Mouse (Mus musculus): Measurements from ENCODE around the gene Rmi2.

Gene Rmi2

DNA sequence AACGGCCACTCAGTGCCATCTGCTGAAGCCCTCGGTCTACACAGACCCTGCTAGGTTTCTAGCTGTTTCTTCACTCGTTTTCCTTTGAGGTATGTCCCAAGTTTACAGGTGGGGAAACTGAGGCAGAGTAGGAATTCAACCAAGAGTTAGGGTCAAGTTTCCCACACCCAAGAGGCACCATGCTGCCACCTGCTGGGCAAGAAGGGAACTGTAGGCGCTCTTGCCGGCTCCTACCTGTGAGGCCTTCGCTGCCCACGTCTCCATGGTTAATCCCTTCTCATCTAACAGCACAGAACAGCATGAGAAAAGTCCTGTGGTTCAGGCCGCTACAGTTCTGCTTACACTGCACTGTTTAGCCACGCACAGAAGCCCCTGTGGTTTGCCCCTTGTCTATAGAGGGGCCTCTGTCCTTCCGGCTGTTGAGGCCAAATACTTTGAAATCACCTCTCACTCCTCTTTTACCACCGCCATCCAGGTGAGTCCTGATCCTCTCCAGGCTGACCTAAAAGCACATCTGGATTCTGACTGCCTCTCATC, 33.1 kb downstream of the Rmi2 start:
- DNase-seq: peak; percentile 76

DNA sequence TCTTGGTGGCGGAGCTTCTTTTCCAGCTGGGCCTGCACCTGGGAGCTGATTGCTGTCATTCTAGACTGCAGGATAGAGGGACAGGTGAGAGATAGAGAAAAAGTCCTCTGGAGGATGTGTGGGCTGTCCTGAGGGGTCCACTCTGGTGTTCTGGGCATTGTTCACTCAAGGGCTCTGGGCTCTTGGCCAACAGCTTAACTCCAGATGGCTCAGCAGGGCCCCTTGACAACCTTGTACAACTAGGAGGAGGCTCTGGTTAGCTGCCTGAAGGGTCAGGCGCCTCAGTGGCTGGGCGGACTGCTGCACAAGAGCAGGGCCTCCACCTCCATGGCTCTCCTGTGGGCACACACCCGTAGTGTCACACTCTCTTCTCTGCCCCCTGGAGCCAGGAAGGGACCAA, 36.1 kb downstream of the Rmi2 start:
- DNase-seq: no peak

DNA sequence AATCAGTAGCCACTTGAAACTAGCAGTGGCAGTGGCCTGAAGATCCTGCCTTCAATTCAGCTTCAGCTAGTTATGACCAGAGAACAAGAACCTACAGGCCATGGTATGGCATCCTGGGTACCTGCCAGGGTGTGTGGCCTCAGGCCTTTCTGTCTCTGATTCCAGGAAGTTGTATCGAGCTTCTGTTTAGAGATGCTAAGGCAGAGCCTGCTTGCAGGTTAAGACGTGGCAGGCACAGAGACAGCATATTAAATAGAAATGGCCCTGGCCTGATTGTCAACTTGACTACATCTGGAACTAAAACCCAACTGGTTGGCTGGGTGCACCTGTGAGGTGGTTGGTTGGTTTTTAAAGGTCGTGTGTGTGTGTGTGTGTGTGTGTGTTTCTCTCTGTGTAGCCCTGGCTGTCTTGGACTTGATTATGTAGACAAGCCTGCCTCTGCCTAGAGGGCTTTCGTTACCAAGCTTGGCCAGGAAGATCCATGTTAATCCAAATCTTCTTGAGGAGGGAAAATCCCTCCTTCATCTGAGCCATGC, 38.0 kb downstream of the Rmi2 start:
- DNase-seq: no peak

DNA sequence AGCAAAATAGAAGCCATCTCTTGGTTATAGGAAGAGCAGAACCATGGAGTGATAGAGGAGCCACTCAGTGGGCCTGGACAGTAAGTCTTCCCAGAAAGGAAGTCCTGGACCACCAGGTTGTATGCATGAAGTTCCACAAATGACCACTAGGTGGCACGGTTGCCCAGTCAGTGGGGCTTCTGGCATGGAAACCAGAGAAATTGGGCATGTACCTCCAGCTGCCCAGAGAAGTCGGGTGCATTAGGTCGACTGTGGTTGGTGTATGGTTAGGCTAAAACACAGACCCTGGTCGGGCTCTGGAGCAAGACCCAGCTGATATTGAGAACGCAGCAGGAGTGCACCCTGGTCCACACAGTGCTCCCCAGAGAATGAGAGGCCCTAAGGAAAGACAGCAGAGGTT, 38.8 kb downstream of the Rmi2 start:
- DNase-seq: peak; percentile 93

DNA sequence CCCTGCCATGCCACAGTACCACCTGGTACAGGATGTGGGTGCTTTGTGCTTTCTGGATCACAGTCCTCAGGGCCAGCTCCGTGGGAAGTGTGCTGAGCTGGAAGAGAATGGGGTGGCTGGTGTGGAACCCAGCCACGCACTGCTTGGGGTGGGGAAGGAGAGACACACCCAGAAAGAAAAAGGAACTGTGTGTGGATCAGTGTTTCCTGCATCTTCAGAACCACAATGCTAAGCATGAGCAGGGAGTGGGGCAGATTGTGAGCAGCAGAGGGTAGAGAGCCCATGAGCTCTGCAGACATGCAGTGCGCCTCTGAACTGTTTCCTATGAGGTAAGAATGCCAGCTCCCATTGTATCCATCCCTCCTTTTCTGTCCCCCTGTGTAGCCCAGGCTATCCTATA, 43.4 kb downstream of the Rmi2 start:
- DNase-seq: no peak

DNA sequence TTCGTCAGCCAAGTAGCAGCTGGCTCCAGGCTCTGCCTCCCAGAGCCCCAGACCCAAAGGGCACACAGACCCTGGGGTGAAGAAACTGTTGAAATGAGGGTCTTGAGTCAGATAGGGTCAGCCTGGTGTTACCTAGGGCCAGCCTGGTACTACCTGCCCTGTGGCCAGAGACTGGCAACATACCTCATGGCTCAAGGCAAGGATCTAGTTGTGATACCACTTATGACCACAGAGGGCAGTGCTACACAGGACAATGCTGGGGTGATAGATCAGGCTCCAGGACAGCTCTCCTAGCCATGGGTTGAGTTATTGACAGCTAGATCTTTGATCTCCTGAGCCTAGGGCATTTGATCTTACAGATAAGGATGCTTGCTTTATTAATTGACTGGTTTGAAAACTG, 44.6 kb downstream of the Rmi2 start:
- DNase-seq: peak; percentile 79

DNA sequence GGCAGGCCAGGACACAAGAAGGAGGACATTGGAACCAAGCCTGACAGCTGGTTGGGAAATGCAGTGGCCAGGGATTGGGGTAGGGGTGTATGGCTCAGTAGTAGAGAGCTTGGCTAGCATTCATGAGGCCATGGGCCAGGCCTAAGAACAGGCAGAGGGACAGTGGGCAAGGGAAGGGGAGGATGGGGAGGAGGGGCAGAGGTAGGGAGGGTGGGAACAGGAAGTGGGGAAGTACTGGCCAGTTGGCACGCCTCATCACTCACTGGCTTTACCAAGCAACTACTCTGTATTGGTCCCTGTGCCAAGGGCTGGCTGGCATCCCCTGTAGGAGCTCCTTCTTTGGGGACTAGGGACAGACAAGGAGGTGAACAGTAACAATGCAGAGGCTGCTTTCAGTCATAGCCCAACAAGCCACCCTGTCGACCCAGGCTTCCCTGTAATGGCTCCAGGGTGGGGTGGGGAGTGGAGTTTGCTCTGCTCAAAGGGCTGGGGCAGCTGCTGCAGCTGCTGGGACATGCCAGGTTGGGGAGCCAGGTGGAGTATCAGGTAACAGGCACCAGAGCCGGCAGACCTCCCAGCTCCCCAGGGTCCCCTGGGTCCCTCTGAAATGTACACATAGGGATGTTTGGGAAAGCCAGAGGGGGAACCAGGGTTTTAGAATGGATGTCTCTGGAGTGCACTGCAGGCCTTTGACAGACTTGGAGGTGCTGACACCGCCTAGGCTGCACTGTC, 46.5 kb downstream of the Rmi2 start:
- no peak for DNase-seq

DNA sequence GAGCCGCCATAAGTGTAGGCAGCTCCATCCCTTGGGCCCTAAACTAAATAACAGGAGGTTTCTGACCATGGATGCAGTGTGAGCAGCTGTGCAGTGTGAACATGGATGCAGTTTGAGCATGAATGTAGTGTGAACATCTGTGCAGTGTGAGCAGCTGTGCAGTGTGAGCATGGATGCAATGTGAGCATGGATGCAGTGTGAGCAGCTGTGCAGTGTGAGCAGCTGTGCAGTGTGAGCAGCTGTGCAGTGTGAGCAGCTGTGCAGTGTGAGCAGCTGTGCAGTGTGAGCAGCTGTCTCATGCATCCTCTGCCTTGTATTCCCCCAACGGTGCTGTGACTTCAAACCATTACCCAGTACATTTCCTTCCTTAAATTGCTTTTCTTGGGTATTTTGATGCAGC, 52.6 kb downstream of the Rmi2 start:
- DNase-seq: no peak

DNA sequence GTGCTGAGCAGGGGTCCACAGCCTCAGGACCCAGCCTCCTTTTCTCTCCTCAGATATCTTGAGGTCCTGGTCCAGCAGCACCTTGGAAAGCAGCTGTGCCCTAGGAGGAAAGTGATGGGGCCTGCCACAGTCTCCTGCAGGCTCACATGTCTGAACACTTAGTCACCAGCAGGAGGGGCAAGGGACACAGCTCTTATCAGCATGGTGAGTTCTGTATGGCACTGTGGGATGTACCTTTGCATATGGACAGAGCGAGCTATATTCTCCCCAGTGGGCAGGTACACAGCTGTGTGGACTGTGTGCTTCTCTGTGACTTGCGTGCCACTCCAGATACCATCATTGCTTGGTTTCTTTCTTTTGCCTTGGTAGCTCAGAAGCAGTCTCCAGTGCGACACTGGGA, 55.5 kb downstream of the Rmi2 start:
- no peak for DNase-seq

DNA sequence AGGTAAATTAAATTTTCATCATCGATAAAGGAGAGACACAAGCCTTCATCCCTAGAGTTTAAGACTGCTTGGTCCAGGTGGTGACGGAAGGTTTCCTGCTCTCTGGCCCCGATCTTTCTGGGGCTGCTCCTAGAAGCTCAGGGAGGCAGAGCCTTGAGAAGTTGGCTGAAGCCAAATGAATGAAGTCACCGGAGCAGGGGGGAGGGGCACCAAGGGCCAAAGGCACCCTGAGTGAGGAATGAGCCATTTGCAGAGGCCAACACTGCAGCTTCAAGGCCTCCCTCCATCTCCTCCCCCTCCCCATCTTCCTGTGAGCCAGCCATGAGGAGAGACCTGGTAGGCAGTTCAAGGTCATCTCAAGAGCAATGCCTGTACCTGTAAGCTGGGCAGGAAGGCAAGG, 58.3 kb downstream of the Rmi2 start:
- no peak for DNase-seq

DNA sequence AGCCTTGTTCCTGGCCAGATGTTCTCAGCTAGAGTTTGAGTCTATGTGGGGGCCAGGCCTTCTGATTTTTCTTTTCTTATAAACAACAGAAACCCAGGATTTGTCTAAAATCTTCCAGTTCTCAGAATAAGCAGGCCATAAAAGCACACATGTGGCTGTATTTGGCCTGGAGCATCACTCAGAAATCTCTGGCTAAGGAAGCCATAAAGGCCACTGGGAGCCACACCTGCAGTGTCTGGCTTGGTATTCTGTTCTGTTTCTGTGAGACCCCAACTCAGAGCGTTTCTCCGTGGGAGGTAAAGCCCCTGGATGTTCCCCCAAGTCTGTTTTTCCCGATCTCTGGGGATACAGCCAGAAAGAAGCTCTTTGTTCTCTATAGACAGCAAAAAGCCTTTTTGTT, 61.0 kb downstream of the Rmi2 start:
- DNase-seq: no peak

DNA sequence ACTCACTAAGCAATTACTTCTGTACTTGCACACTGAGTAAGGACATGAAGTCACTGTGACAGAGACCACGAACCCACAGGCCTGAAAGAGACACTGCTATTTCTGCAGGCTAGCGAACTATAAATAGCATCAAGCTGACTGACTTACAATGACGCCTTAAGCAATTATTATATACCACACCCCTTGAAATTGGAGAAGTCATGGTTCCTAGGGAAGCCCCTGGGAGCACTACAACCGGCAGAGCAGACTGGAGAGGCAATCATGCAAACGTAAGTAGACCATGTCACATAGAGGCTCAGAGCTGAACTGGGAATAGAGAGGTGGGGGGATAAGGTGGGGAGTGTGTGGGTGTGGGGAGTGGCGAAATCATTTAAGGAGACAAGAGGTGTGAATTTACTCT, 62.5 kb downstream of the Rmi2 start:
- DNase-seq: no peak

DNA sequence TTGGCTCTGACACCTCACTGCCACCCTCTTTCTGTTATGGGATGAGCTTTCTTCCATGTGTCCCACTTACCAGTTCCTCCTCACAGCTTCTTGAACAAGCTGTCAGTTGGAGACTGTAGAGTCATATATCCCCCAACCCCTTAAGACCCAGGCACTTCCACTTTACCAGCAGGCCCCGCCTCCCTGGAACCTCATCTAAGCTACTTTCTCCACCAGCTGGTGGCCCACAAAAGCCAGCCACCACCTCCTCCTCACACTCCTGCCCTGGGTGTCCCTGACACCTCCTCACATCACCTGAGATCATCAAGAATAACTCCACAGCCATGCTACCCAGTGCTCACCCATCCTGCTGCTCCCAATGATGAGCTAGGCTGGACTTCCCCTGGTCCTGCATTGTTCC, 65.9 kb downstream of the Rmi2 start:
- no peak for DNase-seq

DNA sequence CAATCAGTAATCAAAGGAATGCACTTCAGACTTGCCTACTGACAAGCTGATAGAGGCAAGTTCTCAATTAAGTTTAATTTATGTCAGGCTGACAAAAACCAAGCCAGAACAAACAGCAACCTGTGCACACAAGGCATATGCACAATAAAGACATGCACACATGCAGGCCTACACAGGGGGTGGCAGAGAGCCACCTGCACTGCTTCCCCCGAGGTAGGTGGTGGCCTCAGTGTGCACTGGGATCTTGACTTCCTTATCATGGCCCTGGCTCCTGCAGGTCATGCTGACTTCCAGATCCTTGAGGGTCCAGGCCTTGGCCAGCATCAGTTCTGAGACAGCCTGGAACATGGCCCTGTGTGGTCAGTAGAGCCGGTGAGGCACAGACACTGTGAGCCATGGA, 67.1 kb downstream of the Rmi2 start:
- DNase-seq: no peak

DNA sequence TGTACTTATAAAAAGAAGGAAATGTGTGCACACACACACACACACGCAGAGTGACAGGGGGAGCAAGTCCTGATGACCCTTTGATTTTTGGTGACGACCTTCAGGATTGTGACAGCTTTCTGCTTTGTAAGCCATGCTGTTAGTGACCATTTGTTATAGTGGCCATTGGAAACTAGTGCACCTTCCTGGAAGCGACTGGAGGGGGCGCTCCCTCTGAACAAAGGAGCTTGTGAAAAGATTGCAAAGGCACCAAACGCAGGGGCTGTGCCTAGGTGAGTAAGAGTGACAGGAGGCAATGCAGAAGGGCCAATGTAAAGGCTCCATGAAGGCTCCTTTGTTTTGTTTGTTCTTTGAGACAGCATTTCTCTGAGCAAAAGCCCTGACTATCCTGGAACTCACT, 68.0 kb downstream of the Rmi2 start:
- no peak for DNase-seq

DNA sequence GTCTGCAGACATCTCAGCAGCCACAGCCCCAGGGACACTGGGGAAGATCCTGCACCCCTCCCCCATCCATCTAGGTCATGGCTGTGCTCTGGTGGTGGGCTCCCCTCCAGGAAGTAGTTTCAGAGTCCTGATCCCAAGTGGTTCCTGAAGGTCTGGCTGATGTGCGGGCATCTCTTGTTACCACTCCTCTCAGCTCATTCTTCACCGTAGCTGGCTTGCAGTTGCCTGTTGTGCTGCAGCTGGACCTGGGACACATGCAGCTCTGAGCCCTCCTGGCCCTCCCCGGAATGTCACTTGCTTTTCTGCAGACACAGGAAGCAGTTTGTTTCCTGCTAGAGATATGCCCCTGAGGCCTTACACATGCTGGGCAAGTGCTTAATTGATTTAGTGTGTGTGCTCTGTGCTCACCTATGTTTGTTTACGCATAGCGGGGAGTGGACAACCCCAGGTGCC, 70.8 kb downstream of the Rmi2 start:
- DNase-seq: no peak

DNA sequence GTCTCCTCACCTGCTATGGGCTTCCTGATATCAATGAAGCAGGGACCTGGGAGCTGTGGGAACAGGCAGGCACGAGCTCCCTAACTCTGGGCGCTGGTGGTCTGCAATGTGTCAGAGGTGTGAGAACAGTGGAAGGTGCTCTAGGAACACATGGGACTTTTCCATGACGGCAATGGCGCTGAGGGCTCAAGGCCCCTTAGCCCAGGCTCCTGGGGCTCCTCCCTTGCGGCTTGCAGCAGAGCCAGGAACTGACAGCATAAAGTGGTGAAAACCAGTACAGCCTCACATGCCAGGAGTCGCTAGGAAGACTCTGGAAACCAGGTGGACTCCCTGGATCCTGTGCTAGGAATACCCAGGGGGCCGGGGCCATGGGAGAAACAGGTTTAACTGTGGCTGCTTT, 75.7 kb downstream of the Rmi2 start:
- no peak for DNase-seq

DNA sequence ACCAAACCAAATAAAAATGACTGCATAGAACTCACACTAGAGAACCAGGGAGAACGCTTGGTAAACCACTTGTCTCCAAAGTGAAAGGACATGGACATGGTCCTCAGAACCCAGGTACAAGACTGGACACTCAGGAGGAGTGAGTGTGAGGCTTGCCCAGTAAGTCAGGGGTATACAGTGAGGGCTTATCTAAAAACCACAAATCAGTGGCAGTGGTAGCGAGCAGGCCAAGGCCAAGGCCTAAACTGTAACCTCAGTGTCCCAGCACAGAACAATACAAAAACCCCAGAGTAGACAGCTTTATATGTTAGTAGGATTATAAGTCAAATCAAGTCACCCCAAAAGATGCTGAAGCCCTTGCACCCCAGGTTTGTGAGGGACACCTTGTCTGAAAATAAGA, 76.2 kb downstream of the Rmi2 start:
- DNase-seq: no peak

DNA sequence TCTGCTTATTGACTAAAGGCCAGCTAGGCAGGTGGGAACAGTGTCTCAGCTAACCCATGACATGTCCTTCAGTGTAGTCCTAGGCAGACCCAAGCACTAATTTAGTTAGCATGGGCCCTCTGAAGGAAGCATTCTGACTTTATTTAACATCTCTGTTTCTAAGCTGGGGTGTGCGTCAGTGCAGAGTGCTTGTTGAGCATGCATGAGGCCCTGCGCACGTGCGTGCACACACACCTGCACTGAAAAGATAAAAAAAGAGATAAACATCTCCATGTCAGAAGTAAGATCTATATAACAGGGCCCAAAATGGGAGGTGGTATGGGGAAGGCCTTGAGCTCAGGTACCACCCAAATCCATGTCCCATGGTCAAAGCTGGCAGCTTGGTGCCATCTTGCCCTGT, 80.2 kb downstream of the Rmi2 start:
- DNase-seq: no peak

DNA sequence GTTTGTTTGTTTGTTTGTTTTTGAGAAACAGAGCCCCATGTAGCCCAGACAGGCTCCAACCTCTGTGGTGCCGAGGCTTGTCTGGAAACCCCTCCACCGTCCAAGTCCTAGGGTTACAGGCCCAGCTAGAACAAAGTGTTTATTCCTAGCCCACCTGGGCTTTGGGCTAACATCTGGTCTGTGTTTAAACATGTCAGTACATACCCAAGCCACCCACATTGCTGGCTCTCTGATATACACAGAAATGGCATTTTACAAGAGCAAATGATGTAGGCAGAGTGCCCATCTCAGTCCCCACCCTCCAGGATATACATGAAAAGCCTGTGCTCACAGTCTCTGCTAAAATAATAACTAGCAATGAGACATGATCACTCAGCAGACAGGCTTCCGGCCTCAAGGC, 81.4 kb downstream of the Rmi2 start:
- no peak for DNase-seq

DNA sequence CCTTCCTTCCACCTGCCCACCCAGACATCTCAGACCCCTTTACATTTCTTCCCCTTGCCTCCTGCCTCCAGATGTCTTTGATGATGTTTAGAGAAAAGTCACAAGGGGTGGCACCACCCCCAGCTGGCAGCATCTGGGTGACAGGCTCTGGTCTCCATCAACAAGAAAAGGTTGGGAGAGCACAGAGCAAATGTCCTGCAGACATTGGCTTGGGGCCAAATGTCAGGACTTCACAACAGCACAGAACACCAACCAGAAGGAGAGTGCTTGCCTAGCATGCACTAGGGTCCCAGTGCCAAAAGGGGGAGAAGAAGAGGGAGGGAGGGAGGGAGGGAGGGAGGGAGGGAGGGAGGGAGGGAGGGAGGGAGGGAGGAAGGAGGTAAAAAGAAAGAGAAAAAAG, 85.0 kb downstream of the Rmi2 start:
- no peak for DNase-seq

DNA sequence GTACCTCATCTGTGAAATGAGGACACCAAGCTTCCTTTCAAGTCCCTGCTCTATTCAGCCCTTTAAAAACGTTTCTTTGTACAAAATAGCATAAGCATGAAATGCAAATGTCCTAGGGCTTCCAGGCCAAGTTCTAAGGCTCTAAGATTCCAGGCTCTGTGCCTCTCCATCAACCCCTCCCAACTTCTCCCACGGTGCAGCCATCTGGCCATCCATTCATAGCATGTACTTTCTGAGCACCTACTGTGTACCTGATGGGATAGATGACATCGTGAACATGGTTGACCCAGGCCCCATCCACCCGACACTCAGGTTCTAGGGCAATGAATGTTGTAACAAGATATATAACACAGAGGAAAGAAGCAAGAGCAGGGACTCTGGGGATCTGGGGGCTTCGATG, 88.7 kb downstream of the Rmi2 start:
- DNase-seq: no peak

DNA sequence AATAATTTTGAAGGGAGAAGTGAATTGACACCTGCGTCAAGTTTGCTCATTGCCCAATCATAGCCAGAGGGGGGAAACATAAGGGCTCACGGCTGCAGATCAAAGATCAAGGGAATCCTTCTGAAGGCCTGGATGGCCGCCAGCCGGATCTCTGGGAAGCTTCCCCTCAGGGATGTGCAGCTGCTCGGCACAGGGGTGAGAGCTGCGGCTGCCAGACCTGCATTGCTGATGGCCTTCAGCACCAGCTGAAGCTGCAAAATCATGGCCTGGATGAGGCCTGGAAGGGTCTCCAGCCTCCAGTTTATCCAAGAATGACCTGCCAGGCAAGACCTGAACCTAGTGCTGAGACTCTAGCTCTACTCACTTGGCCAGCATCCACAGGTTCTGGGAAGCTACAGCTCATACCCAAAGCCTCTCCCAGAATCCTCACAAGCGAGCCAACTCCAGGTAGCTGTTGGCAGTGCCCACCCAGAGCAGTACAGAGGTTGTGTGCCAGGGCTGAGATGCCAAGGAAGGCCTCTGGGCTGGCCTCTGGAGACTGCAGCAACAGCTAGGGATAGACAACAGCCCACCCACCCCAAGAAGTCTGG, 90.8 kb downstream of the Rmi2 start:
- peak; percentile 39 for DNase-seq

DNA sequence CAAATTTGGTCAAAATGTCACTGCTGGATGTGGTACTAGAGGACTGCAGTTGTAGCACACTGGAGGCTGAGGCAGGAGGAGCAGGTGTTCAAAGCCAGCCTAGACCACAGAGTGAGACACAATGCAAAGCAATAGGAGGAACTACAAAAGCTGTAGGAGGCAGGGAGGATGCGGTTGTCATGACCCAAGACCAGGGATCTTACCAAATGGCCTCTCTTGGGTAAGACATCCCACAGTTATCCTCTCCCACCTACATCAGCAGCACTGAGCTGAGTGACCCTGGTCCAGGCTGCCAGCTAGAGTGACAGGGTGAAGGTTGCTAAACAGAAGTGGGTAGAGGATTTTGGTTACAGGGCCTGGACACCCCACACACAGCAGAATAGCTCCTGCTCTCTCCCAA, 92.2 kb downstream of the Rmi2 start:
- DNase-seq: no peak

DNA sequence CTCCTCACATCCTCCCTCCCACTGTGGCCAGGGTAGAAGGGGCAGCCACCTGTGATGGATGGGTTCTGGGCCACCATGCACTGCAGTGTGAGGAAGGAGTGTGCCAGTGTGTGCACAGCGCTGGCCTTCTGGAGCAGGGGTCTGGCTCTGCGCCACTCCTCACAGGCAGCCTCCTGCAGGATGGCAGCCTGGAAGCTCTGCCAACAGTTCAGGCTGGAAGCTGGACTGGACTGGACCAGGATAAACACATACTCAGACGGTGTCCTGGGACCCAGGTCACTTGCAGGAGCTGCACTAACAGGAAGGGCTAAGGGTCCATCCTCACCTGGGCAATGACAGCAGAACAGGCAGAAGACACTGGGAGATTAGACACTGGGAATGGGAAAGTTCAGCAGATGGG, 98.5 kb downstream of the Rmi2 start:
- DNase-seq: no peak
